Mouse (Mus musculus): Measurements from ENCODE around the gene Kansl1l.

GRCm38 (mm10) chr1:66712859-66713258 lies 104.5 kb downstream of the Kansl1l start:
- no peak for TF ChIP-seq CTCF (IDR thresholded peaks at IDR 0.05; ENCODE audit: low read depth)
- no peak for TF ChIP-seq EP300 (optimal IDR thresholded peaks at IDR 0.05)
